In genomic region chr2:128166623-128167423, GRCm38 (mm10) we compare ENCODE assay signal across 8 mouse cellular contexts. TPM values are rescaled to one million over a fixed set of nuclear protein-coding genes. Genes with fewer than 3 reads are reported as not detected.
DNase-seq lines count a peak whose midpoint lies in the region; ATAC-seq and TF ChIP-seq lines count a peak whose summit lies in the region.

No protein-coding gene starts in this region.

- no peak for TF ChIP-seq POLR2A in MEL (IDR thresholded peaks at IDR 0.05; ENCODE audit: control insufficient read depth in 1 of 2, insufficient read depth in 1 of 2, low read depth in 1 of 2, low read length in 2 of 2, poor library complexity in 1 of 2)

- H3K4me2 ChIP-seq in heart, embryonic 11.5 days: no peak overlapping the region

- peaks cover 15% of the 10 kb centered on the region; the same call in 1 of the 2 replicates for H3K4me1 ChIP-seq in heart, embryonic 11.5 days (ENCODE audit: control insufficient read depth, insufficient read depth, low read length)
- peaks cover 5 to 23% of the 10 kb centered on the region in 2 experiments for H3K4me1 ChIP-seq in MEL (ENCODE audit: control insufficient read depth in 1 of 2, insufficient read depth in 2 of 2, low read length in 2 of 2)

- no peaks in the 10 kb centered on the region for H3K79me2 ChIP-seq in MEL (ENCODE audit: control insufficient read depth, insufficient read depth, low read length, poor library complexity)

- no peaks in the 10 kb centered on the region for H3K27me3 ChIP-seq in heart, embryonic 11.5 days (ENCODE audit: control insufficient read depth, insufficient read depth, low read length)
- H3K27me3 ChIP-seq in MEL (ENCODE audit: control insufficient read depth in 1 of 2, insufficient read depth in 2 of 2, low read length in 2 of 2): no peaks in the 10 kb centered on the region

- ATAC-seq in heart, embryonic 11.5 days (replicated peaks; ENCODE audit: insufficient number of reproducible peaks, low FRiP score, low TSS enrichment): no peak

- no peaks in the 10 kb centered on the region for H3K36me3 ChIP-seq in heart, embryonic 11.5 days (ENCODE audit: control insufficient read depth, insufficient read depth, low read length)
- H3K36me3 ChIP-seq in MEL (ENCODE audit: control insufficient read depth in 1 of 2, insufficient read depth in 2 of 2, low read length in 2 of 2): peaks cover 0 to 13% of the 10 kb centered on the region in 2 experiments; a peak in 2 of 4 replicates

- 62% methylated on average over 13 of the region's 13 CpGs for WGBS in heart, embryonic 11.5 days (ENCODE audit: insufficient replicate concordance)

- DNase-seq in heart, adult 8-10 months (ENCODE audit: low spot score): no peak
- peak; percentile 93 for DNase-seq in MEL (ENCODE audit: low read depth, low spot score)
- DNase-seq in frontal cortex, postnatal 14 days (ENCODE audit: low spot score in 2 of 2): peak; percentile 35 to 40
- peak; percentile 33 to 79 for DNase-seq in left cerebral cortex, postnatal 25 days (ENCODE audit: low spot score in 2 of 2)
- peak; percentile 52 for DNase-seq in right cerebral cortex, adult 18-20 months
- no peak for DNase-seq in gastrocnemius, postnatal 14 days
- no peak for DNase-seq in thymus, postnatal 0 days (ENCODE audit: low spot score)

- H3K9ac ChIP-seq in heart, embryonic 11.5 days (ENCODE audit: low read depth, low read length): no peak overlapping the region
- H3K9ac ChIP-seq in MEL (ENCODE audit: control insufficient read depth, low read depth, low read length, poor library complexity, severe bottlenecking): peak overlapping the region; percentile 49

- no peaks in the 10 kb centered on the region for H3K9me3 ChIP-seq in heart, embryonic 11.5 days (replicated peaks; ENCODE audit: control insufficient read depth, low read length)
- no peaks in the 10 kb centered on the region for H3K9me3 ChIP-seq in MEL (replicated peaks; ENCODE audit: insufficient read depth, low read length)

- no peak overlapping the region for H3K4me3 ChIP-seq in heart, embryonic 11.5 days (ENCODE audit: low read depth, low read length)
- peak overlapping the region; percentile 8 to 16; a peak in 3 of 4 replicates for H3K4me3 ChIP-seq in MEL (ENCODE audit: control insufficient read depth in 1 of 2, insufficient read depth in 1 of 2, low read depth in 2 of 2, low read length in 2 of 2)

- peak; percentile 97 to 99 for TF ChIP-seq EP300 in MEL (IDR thresholded peaks at IDR 0.05; ENCODE audit: low read depth in 1 of 2, low read length in 2 of 2)

- intact Hi-C loops in left cerebral cortex, postnatal 25 days (cut with DNase I): loop anchor here (2.0 kb wide), 1 partner anchor 44 kb away; no protein-coding TSS in a partner anchor
- intact Hi-C loops in gastrocnemius, postnatal 14 days (cut with DNase I; ENCODE audit: low total_unique reads): no loop called here

- 0 out of 2 replicates have a peak overlapping the region, but pooled peaks have one; percentile 10 for H3K27ac ChIP-seq in heart, embryonic 11.5 days (ENCODE audit: low read depth, low read length)
- H3K27ac ChIP-seq in MEL (ENCODE audit: control insufficient read depth, low read depth, low read length): peak overlapping the region; percentile 86

- TF ChIP-seq RAD21 in MEL (IDR thresholded peaks at IDR 0.05; ENCODE audit: low read depth, low read length): no peak

- TF ChIP-seq CTCF in MEL (IDR thresholded peaks at IDR 0.05 in 2 of 3, conservative IDR thresholded peaks at IDR 0.05 in 1 of 3; ENCODE audit: control insufficient read depth in 1 of 3, insufficient read depth in 1 of 3, low read depth in 2 of 3, low read length in 3 of 3, poor library complexity in 1 of 3, severe bottlenecking in 1 of 3): no peak

TF ChIP-seq in MEL, 35 proteins besides CTCF, POLR2A, EP300 and RAD21:
- TF ChIP-seq USF2 (IDR thresholded peaks at IDR 0.05; ENCODE audit: borderline replicate concordance in 1 of 2, insufficient read depth in 1 of 2, low read depth in 1 of 2, low read length in 2 of 2) (no peak), BHLHE40 (IDR thresholded peaks at IDR 0.05; ENCODE audit: borderline replicate concordance, low read depth, low read length) (peak; percentile 40; the same call in 1 of the 2 replicates), TAL1 (IDR thresholded peaks at IDR 0.05; ENCODE audit: low read length) (peak; percentile 91), ZNF384 (IDR thresholded peaks at IDR 0.05; ENCODE audit: low read depth, low read length) (no peak), TBP (IDR thresholded peaks at IDR 0.05; ENCODE audit: low read depth, low read length) (0 out of 2 replicates have a peak, but pooled peaks have one; percentile 19), MEF2A (IDR thresholded peaks at IDR 0.05; ENCODE audit: extremely low read depth, insufficient replicate concordance, low read depth, low read length, poor library complexity, severe bottlenecking) (0 out of 2 replicates have a peak, but pooled peaks have one; percentile 31), E2F4 (IDR thresholded peaks at IDR 0.05; ENCODE audit: borderline replicate concordance, low read depth, low read length) (no peak), GATA1 (IDR thresholded peaks at IDR 0.05; ENCODE audit: low read depth, low read length) (peak; percentile 92), SIN3A (IDR thresholded peaks at IDR 0.05; ENCODE audit: low read length) (peak; percentile 78; the same call in 1 of the 2 replicates), ETS1 (IDR thresholded peaks at IDR 0.05; ENCODE audit: low read depth, low read length) (peak; percentile 85), KAT2A (conservative IDR thresholded peaks at IDR 0.05; ENCODE audit: low read depth, low read length) (0 out of 2 replicates have a peak, but pooled peaks have one; percentile 21), UBTF (IDR thresholded peaks at IDR 0.05; ENCODE audit: borderline replicate concordance, insufficient read depth, low read depth, low read length) (no peak), MYB (IDR thresholded peaks at IDR 0.05; ENCODE audit: low read depth, low read length) (peak; percentile 95), MYC (IDR thresholded peaks at IDR 0.05; ENCODE audit: low read depth, low read length) (0 out of 2 replicates have a peak, but pooled peaks have one; percentile 33), MXI1 (IDR thresholded peaks at IDR 0.05; ENCODE audit: low read depth, low read length) (peak; percentile 65; the same call in 1 of the 2 replicates), RCOR1 (IDR thresholded peaks at IDR 0.05; ENCODE audit: low read depth, low read length) (peak; percentile 78), MAX (IDR thresholded peaks at IDR 0.05; ENCODE audit: low read length) (no peak), ZKSCAN1 (IDR thresholded peaks at IDR 0.05; ENCODE audit: low read depth, low read length) (no peak), ELF1 (IDR thresholded peaks at IDR 0.05; ENCODE audit: low read depth, low read length) (0 out of 2 replicates have a peak, but pooled peaks have one; percentile 16), TCF12 (IDR thresholded peaks at IDR 0.05; ENCODE audit: low read depth, low read length) (peak; percentile 98), SMC3 (IDR thresholded peaks at IDR 0.05; ENCODE audit: low read depth, low read length) (no peak; the same call in 1 of the 2 replicates), JUND (IDR thresholded peaks at IDR 0.05; ENCODE audit: low read depth, low read length) (no peak)

RNA-seq across cellular contexts. Expression of gene Bcl2l11, which starts 41.0 kb away (rescaled TPM):
- polyA plus RNA-seq in heart, embryonic 11.5 days (2014; fragmentation: Nextera tagmentation; extraction: Ambion mirVana): 11.3 and 15.2 TPM in 2 replicates
- 10 to 100 TPM in 2 of 4 experiments, 1 to 10 TPM in 2; 7.6 to 16.4 (median 11.3) TPM for total RNA-seq in heart, adult 8-10 months (2022)
- 1.6 and 2.3 TPM in 2 replicates for total RNA-seq in MEL (2012; rRNA removed)
- 1 to 10 TPM in 1 of 2 experiments, not detected in 1; 6.3 TPM for polyA plus RNA-seq in MEL (2012; ENCODE audit: insufficient read depth in 1 of 2, insufficient read length in 2 of 2, low read depth in 1 of 2, low replicate concordance in 2 of 2, missing spikeins in 1 of 2)
- total RNA-seq in left cerebral cortex, postnatal 25 days (2021): 1 to 10 TPM; 6.3 to 9.4 TPM
- 1 to 10 TPM; 4.9 to 6.1 TPM for total RNA-seq in gastrocnemius, postnatal 14 days (2021)
- 24.4 and 25.6 TPM in 2 replicates for polyA plus RNA-seq in thymus, postnatal 0 days (2015; fragmentation: Nextera tagmentation; extraction: Ambion mirVana)

Comparison
In these comparisons a context has a peak if more than half of its experiments do, and no peak if none do; other contexts are left out.
1. DNase-seq: peak in MEL (single experiment), frontal cortex, postnatal 14 days (2 of 2), left cerebral cortex, postnatal 25 days (2 of 2) and right cerebral cortex, adult 18-20 months (single experiment); none in heart, adult 8-10 months (single experiment), gastrocnemius, postnatal 14 days (single experiment) and thymus, postnatal 0 days (single experiment).